Mouse (Mus musculus): Measurements from ENCODE around the gene Phc2. TPM values are rescaled to one million over a fixed set of nuclear protein-coding genes. Genes with fewer than 3 reads are reported as not detected.

The Phc2 gene
- polyA plus RNA-seq, 1 experiment from 2014 or later: 61.5 TPM

DNA sequence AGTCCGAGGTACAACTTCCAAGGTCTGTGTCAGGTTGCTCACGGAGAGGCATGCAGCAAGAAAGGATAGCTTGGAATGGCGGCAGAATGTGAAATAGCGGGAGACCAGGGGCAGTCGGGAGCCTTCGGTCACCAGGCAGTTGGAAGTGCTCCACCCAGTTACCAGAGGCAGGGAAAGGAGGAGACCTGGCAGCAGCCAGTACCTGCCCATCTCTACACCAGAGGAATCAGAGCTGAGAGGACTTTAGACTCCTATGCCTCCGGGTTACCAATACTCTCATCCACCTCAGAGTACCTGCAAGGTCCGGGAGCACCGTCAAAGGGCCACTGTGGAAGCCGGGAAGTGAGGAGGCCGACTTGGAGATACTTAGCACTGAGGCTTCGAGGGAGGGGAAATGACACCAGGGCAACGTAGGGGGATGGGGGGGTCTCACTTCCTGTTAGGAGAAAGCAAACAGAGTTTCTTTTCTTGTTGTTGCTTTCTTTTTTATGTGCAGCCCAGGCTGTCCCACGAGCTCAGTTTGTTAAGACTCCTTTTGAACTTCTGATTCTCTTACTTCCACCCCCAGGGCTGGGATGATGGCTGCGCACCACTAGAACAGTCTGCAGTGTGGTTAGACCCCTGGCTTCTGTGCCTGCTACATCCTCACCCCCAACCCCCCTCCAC lies 36.1 kb upstream of the Phc2 start, which contains the start of gene Tlr12:
Gene Tlr12 (minus strand): TSS at position 374 of the 666 bp plus-strand sequence.
- Histone ChIP-seq H3K4me2 (replicated peaks) (no peak within 1 kb of the TSS), H3K9me3 (replicated peaks) (no peaks in the 10 kb centered on the region), H3K36me3 (no peaks in the 10 kb centered on the region), H3K27me3 (peaks cover 9% of the 10 kb centered on the region; the same call in 1 of the 2 replicates), H3K9ac (no peak within 1 kb of the TSS), H3K4me1 (peaks cover 19% of the 10 kb centered on the region; the same call in 1 of the 2 replicates), H3K4me3 (replicated peaks) (no peak within 1 kb of the TSS), H3K27ac (replicated peaks) (no peak within 1 kb of the TSS; the same call in 1 of the 2 replicates)
- WGBS: 51% methylated on average over 15 of the region's 15 CpGs
- ATAC-seq (ENCODE audit: insufficient number of reproducible peaks, low FRiP score, low TSS enrichment, low read depth): no peak

DNA sequence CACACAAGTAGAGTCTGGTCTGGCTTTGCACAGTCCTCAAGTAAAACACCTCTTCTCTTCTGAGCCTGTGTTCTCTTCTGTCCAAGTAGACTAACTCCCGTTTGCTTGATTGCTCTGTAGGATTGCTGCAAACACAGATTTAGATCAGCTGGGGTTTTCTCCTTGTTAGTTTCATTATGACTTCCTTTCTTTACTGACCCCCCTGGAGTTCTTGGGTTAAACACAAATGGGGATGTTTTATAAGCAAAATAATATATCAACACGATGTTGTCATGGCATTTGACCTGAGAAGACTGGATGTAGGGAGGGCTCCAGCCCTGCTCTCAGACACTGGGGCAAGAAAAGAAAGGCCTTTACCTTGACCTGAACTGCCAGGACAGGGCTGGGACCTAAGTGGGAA lies 35.5 kb upstream of the Phc2 start:
- Histone ChIP-seq H3K9ac (no peak overlapping the region), H3K4me3 (replicated peaks) (no peak overlapping the region), H3K4me1 (peaks cover 19% of the 10 kb centered on the region; the same call in 1 of the 2 replicates), H3K9me3 (replicated peaks) (no peaks in the 10 kb centered on the region), H3K27me3 (peaks cover 9% of the 10 kb centered on the region; the same call in 1 of the 2 replicates), H3K36me3 (no peaks in the 10 kb centered on the region), H3K4me2 (replicated peaks) (no peak overlapping the region), H3K27ac (replicated peaks) (no peak overlapping the region; the same call in 1 of the 2 replicates)
- 20% methylated on average over 2 of the region's 2 CpGs for WGBS
- ATAC-seq (ENCODE audit: insufficient number of reproducible peaks, low FRiP score, low TSS enrichment, low read depth): no peak

DNA sequence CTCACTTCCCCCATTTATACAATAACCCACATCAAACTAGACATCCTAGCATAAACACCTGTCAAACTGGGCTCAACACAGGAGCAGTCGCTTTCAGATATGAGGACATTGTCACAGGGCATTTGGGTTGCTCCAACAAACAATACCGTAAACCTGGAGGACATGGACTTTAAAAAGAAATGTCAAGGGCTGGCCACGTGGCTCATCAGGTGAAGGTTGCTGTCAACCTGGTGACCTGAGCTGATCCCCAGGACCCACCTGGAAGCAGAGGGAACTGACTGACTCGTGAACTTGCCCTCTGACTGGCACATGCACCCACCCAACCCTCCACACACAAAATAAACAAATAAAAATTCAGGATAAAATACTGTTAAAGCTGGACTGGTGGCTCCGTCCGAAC lies 33.9 kb upstream of the Phc2 start:
- Histone ChIP-seq H3K4me2 (replicated peaks) (no peak overlapping the region), H3K27me3 (peaks cover 9% of the 10 kb centered on the region; the same call in 1 of the 2 replicates), H3K4me1 (peaks cover 19% of the 10 kb centered on the region; the same call in 1 of the 2 replicates), H3K27ac (replicated peaks) (no peak overlapping the region), H3K36me3 (no peaks in the 10 kb centered on the region), H3K4me3 (replicated peaks) (no peak overlapping the region), H3K9me3 (replicated peaks) (no peaks in the 10 kb centered on the region), H3K9ac (no peak overlapping the region)
- ATAC-seq (ENCODE audit: insufficient number of reproducible peaks, low FRiP score, low TSS enrichment, low read depth): no peak
- 87% methylated on average over 6 of the region's 6 CpGs for WGBS

DNA sequence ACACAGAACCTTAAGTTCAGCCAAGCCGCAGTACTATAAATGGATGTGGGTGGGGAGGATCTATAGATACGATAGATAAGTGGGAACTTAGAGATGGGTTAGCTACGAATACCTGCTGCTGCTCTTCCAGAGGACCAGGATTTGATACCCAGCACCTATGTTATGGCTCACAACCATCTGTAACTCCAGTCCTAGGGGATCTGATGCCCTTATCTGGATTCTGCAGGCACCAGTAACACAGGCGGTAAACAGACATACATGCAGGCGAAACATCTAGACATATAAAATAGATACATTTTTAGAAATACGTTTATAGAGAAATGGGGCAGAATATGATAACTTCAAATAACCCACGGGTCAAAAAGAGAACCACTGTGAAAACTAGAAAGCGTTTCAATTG lies 33.4 kb upstream of the Phc2 start:
- no peaks in the 10 kb centered on the region for H3K36me3 ChIP-seq
- peaks cover 9% of the 10 kb centered on the region; the same call in 1 of the 2 replicates for H3K27me3 ChIP-seq
- no peak for ATAC-seq (ENCODE audit: insufficient number of reproducible peaks, low FRiP score, low TSS enrichment, low read depth)
- 89% methylated on average over 8 of the region's 8 CpGs for WGBS
- no peak overlapping the region for H3K27ac ChIP-seq (replicated peaks)
- no peak overlapping the region for H3K4me2 ChIP-seq (replicated peaks)
- H3K4me3 ChIP-seq (replicated peaks): no peak overlapping the region
- peaks cover 19% of the 10 kb centered on the region; the same call in 1 of the 2 replicates for H3K4me1 ChIP-seq
- no peak overlapping the region for H3K9ac ChIP-seq
- H3K9me3 ChIP-seq (replicated peaks): no peaks in the 10 kb centered on the region

- ATAC-seq (ENCODE audit: insufficient number of reproducible peaks, low FRiP score, low TSS enrichment, low read depth): no peak
- 65% methylated on average over 7 of the region's 7 CpGs for WGBS
- H3K4me1 ChIP-seq: peaks cover 23% of the 10 kb centered on the region
- H3K36me3 ChIP-seq: no peaks in the 10 kb centered on the region
- H3K9me3 ChIP-seq (replicated peaks): no peaks in the 10 kb centered on the region
- no peak overlapping the region for H3K27ac ChIP-seq (replicated peaks)
- H3K4me3 ChIP-seq (replicated peaks): no peak overlapping the region
- H3K27me3 ChIP-seq: no peaks in the 10 kb centered on the region
- no peak overlapping the region for H3K9ac ChIP-seq
- no peak overlapping the region for H3K4me2 ChIP-seq (replicated peaks)
These were observed 19.1 kb upstream of the Phc2 start for GRCm38 (mm10) chr4:128635451-128635850.

- no peak for ATAC-seq (ENCODE audit: insufficient number of reproducible peaks, low FRiP score, low TSS enrichment, low read depth)
- 56% methylated on average over 10 of the region's 10 CpGs for WGBS
- H3K27ac ChIP-seq (replicated peaks): no peak overlapping the region
These were observed 18.5 kb upstream of the Phc2 start for GRCm38 (mm10) chr4:128635894-128636585.

GRCm38 (mm10) chr4:128637250-128637649 lies 17.3 kb upstream of the Phc2 start:
- WGBS: 41% methylated on average over 11 of the region's 11 CpGs
- ATAC-seq (ENCODE audit: insufficient number of reproducible peaks, low FRiP score, low TSS enrichment, low read depth): no peak
- no peak overlapping the region for H3K4me2 ChIP-seq (replicated peaks)
- no peak overlapping the region for H3K9ac ChIP-seq
- no peaks in the 10 kb centered on the region for H3K9me3 ChIP-seq (replicated peaks)
- H3K4me3 ChIP-seq (replicated peaks): no peak overlapping the region
- H3K36me3 ChIP-seq: no peaks in the 10 kb centered on the region
- H3K27me3 ChIP-seq: no peaks in the 10 kb centered on the region
- H3K27ac ChIP-seq (replicated peaks): 0 out of 2 replicates have a peak overlapping the region, but pooled peaks have one; percentile 28
- H3K4me1 ChIP-seq: peaks cover 23% of the 10 kb centered on the region

More at GRCm38 (mm10) chr4:128635894-128636585, 18.5 kb upstream of the Phc2 start:
- Histone ChIP-seq H3K27me3 (no peaks in the 10 kb centered on the region), H3K4me3 (replicated peaks) (no peak overlapping the region), H3K4me2 (replicated peaks) (no peak overlapping the region), H3K4me1 (peaks cover 23% of the 10 kb centered on the region), H3K9ac (no peak overlapping the region), H3K36me3 (no peaks in the 10 kb centered on the region), H3K9me3 (replicated peaks) (no peaks in the 10 kb centered on the region)

- Histone ChIP-seq H3K27ac (replicated peaks) (no peak overlapping the region), H3K9ac (no peak overlapping the region), H3K36me3 (no peaks in the 10 kb centered on the region), H3K4me2 (replicated peaks) (no peak overlapping the region), H3K9me3 (replicated peaks) (no peaks in the 10 kb centered on the region), H3K4me1 (peaks cover 23% of the 10 kb centered on the region), H3K4me3 (replicated peaks) (no peak overlapping the region), H3K27me3 (no peaks in the 10 kb centered on the region)
- WGBS: 82% methylated on average over 18 of the region's 18 CpGs
- no peak for ATAC-seq (ENCODE audit: insufficient number of reproducible peaks, low FRiP score, low TSS enrichment, low read depth)
These were observed 16.1 kb upstream of the Phc2 start for GRCm38 (mm10) chr4:128638265-128638923.

GRCm38 (mm10) chr4:128641766-128642717 lies 12.5 kb upstream of the Phc2 start:
- no peak overlapping the region for H3K9ac ChIP-seq
- WGBS: 54% methylated on average over 23 of the region's 23 CpGs
- peaks cover 12% of the 10 kb centered on the region; the same call in 1 of the 2 replicates for H3K4me1 ChIP-seq
- no peak overlapping the region for H3K27ac ChIP-seq (replicated peaks)
- ATAC-seq (ENCODE audit: insufficient number of reproducible peaks, low FRiP score, low TSS enrichment, low read depth): no peak
- H3K4me2 ChIP-seq (replicated peaks): no peak overlapping the region
- no peaks in the 10 kb centered on the region for H3K27me3 ChIP-seq
- no peaks in the 10 kb centered on the region for H3K9me3 ChIP-seq (replicated peaks)
- H3K4me3 ChIP-seq (replicated peaks): no peak overlapping the region
- H3K36me3 ChIP-seq: no peaks in the 10 kb centered on the region

- Histone ChIP-seq H3K4me1 (peaks cover 10% of the 10 kb centered on the region; the same call in 1 of the 2 replicates), H3K4me2 (replicated peaks) (no peak overlapping the region), H3K9ac (no peak overlapping the region), H3K4me3 (replicated peaks) (no peak overlapping the region), H3K36me3 (no peaks in the 10 kb centered on the region), H3K27ac (replicated peaks) (no peak overlapping the region), H3K27me3 (no peaks in the 10 kb centered on the region), H3K9me3 (replicated peaks) (no peaks in the 10 kb centered on the region)
- 35% methylated on average over 6 of the region's 6 CpGs for WGBS
- ATAC-seq (ENCODE audit: insufficient number of reproducible peaks, low FRiP score, low TSS enrichment, low read depth): no peak
These were observed 8.6 kb upstream of the Phc2 start for GRCm38 (mm10) chr4:128645896-128646295.
